Mouse (Mus musculus) small intestine, adult 10 weeks (tissue): ENCODE measurements around the gene Gng4. TPM values are rescaled to one million over a fixed set of nuclear protein-coding genes. Genes with fewer than 3 reads are reported as not detected.

Experiments
- polyA plus RNA-seq: library from polyadenylated mRNA; stranded (reverse); fragments of 350-450 nt; fragmentation: Illumina TruSeq; extraction: RNeasy Lipid Tissue Mini Kit (QIAGEN cat#74804); gene quantifications from one replicate; pipeline ENCODE4 v1.2.3, GENCODE M21; 2014; ENCODE audit warnings: low replicate concordance

The Gng4 gene
- polyA plus RNA-seq, result 2.4 TPM

GRCm38 (mm10) chr13:13783894-13784419, at the start of gene Gng4:
TSS of gene Gng4 (plus strand) at chr13:13784059.

Other genes starting within 250 kb of the Gng4 start
- gene Lyst, start 193.7 kb upstream of the Gng4 start, polyA plus RNA-seq, result 3.9 TPM
- gene B3galnt2, start 170.4 kb downstream of the Gng4 start, polyA plus RNA-seq, result 35.8 TPM